Mouse (Mus musculus) heart, postnatal 25 days (tissue): ENCODE measurements around the gene Hist1h2bk. TPM values are rescaled to one million over a fixed set of nuclear protein-coding genes. Genes with fewer than 3 reads are reported as not detected.

Experiments
- DNase-seq: peaks from one replicate; pipeline ENCODE4 v3.0.0; 2022; ENCODE audit warnings: low spot score
- intact Hi-C: fragments of 180-260 bp; cut with DNase I; formaldehyde crosslinking; loops from one replicate; pipeline ENCODE4 v1.15.1; 2025
- total RNA-seq, 2 experiments: library from RNA; stranded (reverse); gene quantifications; 2 replicates each; pipeline ENCODE4 v1.2.3; 2021

Hist1h2bk gene
- 10 to 100 TPM; 17.2 to 23.4 TPM for total RNA-seq

GRCm38 (mm10) chr13:22035267-22036148 lies at the start of gene Hist1h2bk, which contains the start of gene Hist1h2ah:
TSS of gene Hist1h2bk (plus strand) at chr13:22035870.
TSS of gene Hist1h2ah (minus strand) at chr13:22035568.
- intact Hi-C loops, result loop anchor here (5.0 kb wide), 2 partner anchors 1587 to 1647 kb away; partner anchors contain the start of genes Hist1h1e, Hist1h2ac, Hist1h2bc and Hist1h2be
- peak; percentile 60 for DNase-seq

GRCm38 (mm10) chr13:21992550-21992949 lies 43.1 kb upstream of the Hist1h2bk start:
- no peak for DNase-seq
- intact Hi-C loops, result no loop called here

- DNase-seq, result no peak
- intact Hi-C loops, result loop anchor here (2.0 kb wide), 1 partner anchor 21 kb away; no protein-coding TSS in a partner anchor
These were observed 41.5 kb upstream of the Hist1h2bk start for GRCm38 (mm10) chr13:21993957-21994738.

GRCm38 (mm10) chr13:21994896-21995295 lies 40.8 kb upstream of the Hist1h2bk start:
- intact Hi-C loops, result loop anchor here (2.0 kb wide), 1 partner anchor 20 kb away; no protein-coding TSS in a partner anchor
- no peak for DNase-seq

GRCm38 (mm10) chr13:21995331-21995914 lies 40.2 kb upstream of the Hist1h2bk start:
- intact Hi-C loops, result loop anchor here (2.0 kb wide), 1 partner anchor 19 kb away; no protein-coding TSS in a partner anchor
- DNase-seq, result no peak

GRCm38 (mm10) chr13:21996101-21996839 lies 39.4 kb upstream of the Hist1h2bk start:
- DNase-seq, result no peak

GRCm38 (mm10) chr13:21996840-21997185 lies 38.9 kb upstream of the Hist1h2bk start:
- no peak for DNase-seq
- intact Hi-C loops, result no loop called here

More at GRCm38 (mm10) chr13:21996101-21996839, 39.4 kb upstream of the Hist1h2bk start:
- intact Hi-C loops, result no loop called here

- DNase-seq, result no peak
- intact Hi-C loops, result no loop called here
These were observed 38.4 kb upstream of the Hist1h2bk start for GRCm38 (mm10) chr13:21997201-21997820.

GRCm38 (mm10) chr13:21997821-21998220 lies 37.8 kb upstream of the Hist1h2bk start:
- intact Hi-C loops, result no loop called here
- no peak for DNase-seq

GRCm38 (mm10) chr13:21998412-21998811 lies 37.3 kb upstream of the Hist1h2bk start:
- intact Hi-C loops, result no loop called here
- no peak for DNase-seq

GRCm38 (mm10) chr13:21999147-21999546 lies 36.5 kb upstream of the Hist1h2bk start:
- intact Hi-C loops, result no loop called here
- DNase-seq, result no peak

- intact Hi-C loops, result no loop called here
- no peak for DNase-seq
These were observed 34.3 kb upstream of the Hist1h2bk start for GRCm38 (mm10) chr13:22001346-22001745.

- DNase-seq, result no peak
- intact Hi-C loops, result no loop called here
These were observed 33.8 kb upstream of the Hist1h2bk start for GRCm38 (mm10) chr13:22001823-22002222.

- intact Hi-C loops, result no loop called here
- no peak for DNase-seq
These were observed 29.9 kb upstream of the Hist1h2bk start for GRCm38 (mm10) chr13:22005605-22006333.

- intact Hi-C loops, result no loop called here
- no peak for DNase-seq
These were observed 29.1 kb upstream of the Hist1h2bk start for GRCm38 (mm10) chr13:22006334-22007120.

- intact Hi-C loops, result no loop called here
- no peak for DNase-seq
These were observed 28.6 kb upstream of the Hist1h2bk start for GRCm38 (mm10) chr13:22007121-22007510.

- intact Hi-C loops, result no loop called here
- no peak for DNase-seq
These were observed 27.8 kb upstream of the Hist1h2bk start for GRCm38 (mm10) chr13:22007872-22008271.

- DNase-seq, result no peak
- intact Hi-C loops, result no loop called here
These were observed 27.0 kb upstream of the Hist1h2bk start for GRCm38 (mm10) chr13:22008707-22009106.
